Mouse (Mus musculus): Measurements from ENCODE around the gene Setd6.

DNA sequence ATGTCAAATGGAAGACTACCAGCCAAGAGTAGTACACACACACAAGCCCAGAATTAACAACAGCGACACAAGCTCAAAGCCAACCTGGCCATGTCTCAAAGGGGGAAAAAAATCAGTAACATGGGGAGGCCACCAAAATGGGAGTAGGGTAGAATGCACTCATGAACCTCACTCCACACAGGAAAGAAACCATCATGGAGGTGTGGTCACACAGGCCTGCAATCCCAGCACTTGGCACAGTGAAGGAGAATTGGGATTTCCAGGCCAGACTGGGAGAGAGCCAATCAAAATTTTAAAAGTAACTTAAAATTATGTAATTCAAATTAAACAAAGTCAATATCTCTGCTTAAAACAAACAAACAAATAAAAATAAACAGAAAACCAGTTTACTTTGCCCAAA is 36.2 kb downstream of the Setd6 start:
- TF ChIP-seq POLR2A (IDR thresholded peaks at IDR 0.05; ENCODE audit: insufficient read length, low read depth) (no peak), MYOG (IDR thresholded peaks at IDR 0.05; ENCODE audit: control insufficient read depth in 1 of 3, insufficient read depth in 1 of 3, insufficient read length in 2 of 3, low read depth in 2 of 3) (no peak), MAX (IDR thresholded peaks at IDR 0.05; ENCODE audit: low read depth) (no peak), E2F4 (IDR thresholded peaks at IDR 0.05; ENCODE audit: insufficient read depth) (no peak), USF1 (IDR thresholded peaks at IDR 0.05; ENCODE audit: low read depth) (no peak), MYOD1 (IDR thresholded peaks at IDR 0.05; ENCODE audit: control insufficient read depth in 1 of 3, insufficient read length in 2 of 3, low read depth in 2 of 3) (no peak), TCF12 (IDR thresholded peaks at IDR 0.05; ENCODE audit: insufficient read depth, poor library complexity, severe bottlenecking) (no peak), CEBPB (IDR thresholded peaks at IDR 0.05; ENCODE audit: insufficient read depth, poor library complexity, severe bottlenecking) (no peak), POLR2AphosphoS2 (IDR thresholded peaks at IDR 0.05; ENCODE audit: insufficient read length, low read depth) (no peak), SRF (IDR thresholded peaks at IDR 0.05; ENCODE audit: control insufficient read depth, insufficient read length, low read depth) (no peak), REST (IDR thresholded peaks at IDR 0.05; ENCODE audit: insufficient read depth, insufficient read length) (no peak), TCF3 (IDR thresholded peaks at IDR 0.05; ENCODE audit: insufficient read length, low read depth) (no peak)

Data from myocyte (in vitro differentiated cells).